Mouse (Mus musculus): ENCODE data around the gene Emilin1.

Gene Emilin1

DNA sequence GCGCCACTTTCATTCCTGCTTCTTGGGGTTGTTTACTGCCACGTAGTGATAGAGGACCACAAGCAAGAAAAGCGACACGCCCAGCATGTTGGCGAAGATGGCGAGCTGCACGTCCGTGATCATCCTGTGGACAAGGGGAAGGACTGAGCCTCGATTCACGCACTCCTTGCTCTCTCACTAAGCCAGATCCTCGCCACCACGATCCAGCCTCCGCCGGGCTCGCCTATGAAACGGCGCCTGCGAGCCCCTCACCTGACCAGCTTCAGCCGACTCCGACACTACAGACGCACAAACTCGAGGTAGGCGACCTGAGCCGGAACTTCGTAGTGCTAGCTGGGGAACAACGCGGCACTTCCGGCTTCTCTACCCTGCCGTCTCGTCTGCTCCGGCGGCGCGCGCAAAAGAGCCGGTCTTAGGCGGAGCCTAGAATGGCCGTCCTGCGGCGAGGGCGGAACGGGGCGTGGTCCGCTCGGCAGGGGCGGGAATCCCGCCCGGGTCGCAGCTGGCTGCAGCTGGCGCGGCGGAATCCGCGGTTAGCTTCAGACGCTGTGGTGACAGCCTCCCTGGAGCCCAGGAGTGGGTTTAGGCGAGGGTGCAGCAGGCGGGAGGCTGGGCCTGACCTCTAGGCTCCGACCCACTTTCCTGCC lies 5.7 kb upstream of the Emilin1 start, which contains the start of gene Ost4:
Ost4 (minus strand) TSS at position 376 of the 647 bp plus-strand sequence.
- peak; percentile 98 for DNase-seq (ENCODE audit: low read depth)

DNA sequence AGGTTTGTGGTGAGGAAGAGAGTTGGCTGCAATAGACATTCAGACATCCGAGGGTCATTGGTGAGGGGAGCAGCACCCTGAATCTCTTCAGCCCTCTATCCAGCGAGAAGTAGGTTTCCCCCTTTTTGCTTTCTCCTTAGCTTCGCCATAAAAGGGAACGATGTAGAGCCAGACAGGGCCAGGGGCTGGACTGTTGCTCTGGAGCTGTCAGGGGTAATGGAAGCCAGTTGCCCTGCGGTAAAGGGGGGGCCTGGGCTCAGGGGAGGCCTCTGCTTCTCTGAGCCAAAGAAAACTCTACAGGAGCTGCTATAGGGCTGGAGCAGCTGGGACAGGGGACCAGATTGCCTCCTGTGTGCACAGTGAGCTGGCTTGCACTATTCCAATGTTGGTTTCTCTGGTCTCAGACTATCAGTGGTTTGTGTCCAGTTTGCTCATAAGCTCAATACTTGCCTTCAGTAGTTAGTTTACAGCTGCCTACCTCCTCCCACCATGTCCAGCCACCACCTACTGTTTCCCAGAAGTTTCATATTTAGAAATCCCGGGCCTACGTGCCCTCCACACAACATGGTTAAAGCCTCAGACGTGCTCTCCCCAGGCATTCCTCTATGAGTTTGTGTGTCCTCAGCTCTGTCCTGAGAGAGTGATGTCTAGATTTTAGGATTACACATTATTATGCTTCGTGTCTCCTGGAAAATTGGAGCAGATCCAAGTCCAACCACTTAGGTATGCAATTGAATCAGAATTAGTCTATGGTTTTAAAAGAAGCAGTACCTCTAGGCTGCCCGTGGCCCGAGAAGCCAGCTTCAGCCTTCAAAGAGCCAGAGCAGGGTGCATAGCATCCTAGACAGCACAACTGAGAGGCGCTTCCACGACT lies 4.5 kb upstream of the Emilin1 start:
- DNase-seq (ENCODE audit: low read depth) = no peak

DNA sequence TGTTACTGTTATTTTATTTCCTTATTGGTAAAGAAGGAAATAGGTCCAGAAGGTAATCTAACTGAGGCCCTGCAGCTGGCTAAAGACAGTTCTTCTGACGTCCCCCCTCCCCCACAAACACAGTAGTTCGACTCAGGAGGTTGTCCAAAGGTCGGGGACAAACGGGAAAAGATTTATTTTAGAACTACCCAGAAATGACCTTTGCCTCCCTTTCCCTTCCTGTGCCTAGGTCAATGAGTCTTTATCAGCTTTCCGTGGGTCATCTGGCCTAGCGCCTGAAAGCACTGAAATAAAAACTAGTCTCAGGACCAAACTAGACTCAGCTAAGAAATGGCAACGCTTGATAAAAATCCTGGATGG lies 3.9 kb upstream of the Emilin1 start:
- no peak for DNase-seq (ENCODE audit: low read depth)

DNA sequence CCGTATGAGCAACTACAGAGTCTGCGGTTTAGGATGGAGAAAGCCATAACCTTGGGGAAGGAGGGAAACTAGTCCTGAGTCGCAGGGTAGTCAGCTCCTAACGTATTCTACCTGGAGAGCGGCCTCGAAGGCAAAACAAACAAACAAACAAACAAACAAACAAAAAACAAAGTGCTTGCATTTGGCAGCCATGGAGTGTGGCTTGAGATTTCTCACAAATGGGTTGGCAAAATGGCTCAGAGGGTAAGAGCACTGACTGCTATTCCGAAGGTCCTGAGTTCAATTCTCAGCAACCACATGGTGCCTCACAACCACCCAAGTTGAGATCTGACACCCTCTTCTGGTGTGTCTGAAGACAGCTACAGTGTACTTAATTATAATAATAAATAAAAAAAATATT lies 3.3 kb upstream of the Emilin1 start:
- DNase-seq (ENCODE audit: low read depth) = no peak

DNA sequence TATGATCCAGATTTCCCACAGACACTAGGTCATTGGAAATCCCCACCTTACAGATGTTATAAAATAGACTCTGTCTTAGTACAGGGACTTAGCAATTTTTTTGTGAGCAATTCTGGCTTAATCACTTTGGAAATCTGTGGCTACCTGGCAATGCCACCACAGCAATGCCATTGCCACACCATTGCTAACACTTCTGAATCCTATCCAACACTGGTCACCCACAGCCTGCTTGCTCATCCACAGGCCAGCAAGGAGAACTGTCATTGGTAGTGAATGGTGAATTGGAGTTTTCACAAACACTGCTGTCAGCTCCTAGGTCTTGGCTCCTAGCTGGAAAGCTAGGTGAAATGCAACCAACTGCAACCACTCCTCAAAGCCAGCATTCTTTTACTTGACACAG lies 2.7 kb upstream of the Emilin1 start:
- DNase-seq (ENCODE audit: low read depth) = no peak

DNA sequence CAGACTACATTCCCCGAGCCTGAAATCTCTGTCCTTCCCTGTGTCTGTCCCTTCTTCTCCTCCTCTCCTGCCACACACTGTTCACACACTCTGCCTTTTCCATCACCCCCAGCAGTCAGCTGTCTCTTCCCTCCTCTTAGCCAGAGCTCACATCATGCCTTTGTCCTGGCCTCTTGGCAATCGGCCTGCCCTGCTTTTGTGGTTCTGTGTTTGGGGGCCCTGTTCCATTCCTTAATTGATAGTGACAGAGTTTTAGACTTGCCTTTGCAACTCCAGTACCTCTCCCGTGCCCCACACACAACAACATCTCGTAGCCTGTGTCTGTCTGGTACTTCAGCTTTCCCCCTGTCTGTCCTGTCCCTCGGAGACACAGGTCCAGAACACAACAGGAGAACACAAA lies 1.0 kb upstream of the Emilin1 start:
- no peak for DNase-seq (ENCODE audit: low read depth)

DNA sequence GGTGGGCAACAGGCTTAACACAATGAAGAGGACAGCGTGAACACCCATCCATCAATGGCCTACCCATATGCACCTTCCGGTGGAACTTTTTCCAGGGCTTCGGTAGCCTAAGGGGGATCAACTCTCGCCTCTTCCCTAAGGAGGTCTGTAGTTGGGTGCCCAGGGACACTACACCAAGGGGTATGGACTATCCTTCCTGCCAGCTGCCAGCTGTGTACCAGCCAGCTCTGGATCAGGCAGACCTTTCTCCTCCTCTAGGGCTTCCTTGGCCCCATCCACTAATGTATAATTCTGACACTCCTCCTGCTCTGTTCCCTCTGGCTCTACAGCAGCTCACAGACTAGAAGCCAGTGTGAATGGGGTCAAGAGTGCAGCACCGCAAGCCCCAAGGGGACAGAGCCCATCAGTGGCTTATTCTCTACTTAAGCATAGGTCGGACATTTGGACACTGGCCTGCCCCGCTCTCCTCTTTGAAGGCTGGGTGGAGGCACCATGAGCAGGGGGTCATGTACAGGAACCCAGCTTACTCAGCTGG lies 966 bp downstream of the Emilin1 start:
- no peak for DNase-seq (ENCODE audit: low read depth)

DNA sequence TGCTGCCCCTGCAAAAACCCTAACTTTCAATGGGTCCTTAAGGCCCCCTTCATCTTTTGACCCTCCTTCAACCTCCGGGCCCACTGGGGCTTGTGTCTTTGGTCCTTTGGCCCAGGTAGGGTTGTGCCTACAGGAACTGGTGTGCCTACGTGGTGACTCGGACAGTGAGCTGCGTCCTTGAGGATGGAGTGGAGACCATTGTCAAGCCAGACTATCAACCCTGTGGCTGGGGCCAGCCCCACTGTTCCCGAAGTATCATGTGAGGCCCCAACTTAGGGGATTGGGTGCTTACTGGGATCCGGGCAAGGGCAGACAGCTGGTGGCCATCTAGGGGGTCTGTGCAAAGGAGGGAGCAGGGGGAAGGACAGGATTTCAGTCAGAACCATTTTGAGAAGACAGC lies 1.6 kb downstream of the Emilin1 start:
- DNase-seq (ENCODE audit: low read depth) = no peak

DNA sequence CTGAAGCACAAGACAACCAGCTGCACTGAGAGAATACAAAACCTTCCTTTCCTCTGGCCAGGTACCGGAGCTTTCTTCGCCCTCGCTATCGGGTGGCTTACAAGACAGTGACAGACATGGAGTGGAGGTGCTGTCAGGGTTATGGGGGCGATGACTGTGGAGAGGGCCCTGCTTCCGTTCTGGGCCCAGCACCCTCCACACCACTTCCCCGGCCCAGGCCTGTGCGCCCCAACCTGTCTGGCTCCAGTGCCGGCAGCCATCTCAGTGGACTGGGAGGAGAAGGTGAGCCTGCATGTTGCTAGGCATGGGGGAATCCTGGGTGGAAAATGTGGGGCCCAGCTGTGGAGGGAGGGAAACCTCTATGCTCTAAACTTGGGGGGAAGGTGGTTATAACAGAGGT lies 2.3 kb downstream of the Emilin1 start:
- no peak for DNase-seq (ENCODE audit: low read depth)

DNA sequence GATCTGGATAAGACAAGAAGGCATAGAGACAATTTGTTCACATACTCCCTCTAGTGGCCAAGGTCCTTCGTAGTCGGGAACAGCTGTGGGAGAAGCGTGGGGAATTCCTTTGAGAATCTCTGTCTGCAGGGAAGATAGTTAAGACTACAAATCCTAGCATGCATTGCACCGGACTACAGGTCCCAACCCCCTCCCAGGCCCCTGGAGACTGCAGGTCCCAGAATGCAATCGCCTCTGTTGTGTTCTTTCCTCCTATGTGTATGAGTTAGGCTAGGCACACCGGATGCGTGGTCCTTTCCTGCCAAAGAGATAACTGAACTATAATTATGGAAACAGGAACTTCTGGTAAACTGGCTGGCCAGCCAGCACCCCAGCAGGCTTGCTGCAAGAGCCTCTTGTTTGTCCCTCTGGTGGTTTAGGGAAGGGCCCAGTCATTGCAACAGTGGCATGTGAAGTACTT lies 2.8 kb downstream of the Emilin1 start:
- DNase-seq (ENCODE audit: low read depth) = peak; percentile 77

DNA sequence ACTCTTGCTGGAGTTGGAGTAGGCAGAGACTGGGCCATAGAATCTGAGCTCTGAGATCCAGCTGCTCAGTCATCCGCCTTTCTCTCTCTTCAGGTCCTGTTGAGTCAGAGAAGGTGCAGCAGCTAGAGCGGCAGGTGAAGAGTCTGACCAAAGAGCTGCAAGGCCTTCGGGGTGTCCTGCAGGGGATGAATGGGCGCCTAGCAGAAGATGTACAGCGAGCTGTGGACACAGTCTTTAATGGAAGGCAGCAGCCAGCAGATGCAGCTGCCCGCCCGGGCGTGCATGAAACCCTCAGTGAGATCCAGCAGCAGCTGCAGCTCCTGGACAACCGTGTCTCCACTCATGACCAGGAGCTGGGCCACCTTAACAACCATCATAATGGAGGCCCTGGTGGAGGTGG lies 3.6 kb downstream of the Emilin1 start:
- DNase-seq (ENCODE audit: low read depth) = no peak

DNA sequence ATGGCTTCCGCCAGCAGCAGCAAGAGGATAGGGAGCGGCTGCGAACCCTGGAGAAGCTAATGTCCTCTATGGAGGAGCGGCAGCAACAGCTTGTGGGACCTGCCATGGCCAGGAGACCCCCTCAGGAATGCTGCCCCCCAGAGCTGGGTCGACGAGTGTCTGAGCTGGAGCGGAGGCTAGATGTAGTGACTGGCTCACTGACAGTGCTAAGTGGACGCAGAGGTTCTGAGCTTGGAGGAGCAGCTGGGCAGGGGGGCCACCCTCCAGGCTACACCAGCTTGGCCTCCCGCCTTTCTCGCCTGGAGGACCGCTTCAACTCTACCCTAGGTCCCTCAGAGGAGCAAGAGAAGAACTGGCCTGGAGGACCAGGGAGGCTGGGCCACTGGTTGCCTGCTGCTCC lies 4.1 kb downstream of the Emilin1 start:
- DNase-seq (ENCODE audit: low read depth) = no peak

DNA sequence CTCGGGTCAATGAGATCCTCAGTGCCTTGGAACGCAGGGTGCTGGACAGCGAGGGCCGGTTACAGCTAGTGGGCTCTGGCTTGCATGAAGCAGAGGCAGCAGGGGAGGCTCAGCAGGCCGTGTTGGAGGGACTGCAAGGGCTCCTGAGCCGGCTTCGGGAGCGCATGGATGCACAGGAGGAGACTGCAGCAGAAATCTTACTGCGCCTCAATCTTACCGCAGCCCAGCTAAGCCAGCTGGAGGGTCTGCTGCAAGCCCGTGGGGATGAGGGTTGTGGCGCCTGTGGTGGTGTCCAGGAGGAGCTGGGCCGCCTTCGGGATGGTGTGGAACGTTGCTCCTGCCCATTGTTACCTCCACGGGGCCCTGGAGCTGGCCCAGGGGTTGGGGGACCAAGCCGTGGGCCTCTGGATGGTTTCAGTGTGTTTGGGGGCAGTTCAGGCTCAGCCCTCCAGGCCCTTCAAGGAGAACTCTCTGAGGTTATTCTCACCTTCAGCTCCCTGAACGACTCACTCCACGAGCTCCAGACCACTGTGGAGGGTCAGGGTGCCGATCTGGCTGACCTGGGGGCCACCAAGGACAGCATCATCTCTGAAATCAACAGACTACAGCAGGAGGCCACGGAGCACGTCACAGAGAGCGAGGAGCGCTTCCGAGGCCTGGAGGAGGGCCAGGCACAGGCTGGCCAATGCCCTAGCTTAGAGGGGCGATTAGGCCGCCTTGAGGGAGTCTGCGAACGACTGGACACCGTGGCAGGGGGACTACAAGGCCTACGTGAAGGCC lies 4.9 kb downstream of the Emilin1 start:
- no peak for DNase-seq (ENCODE audit: low read depth)

DNA sequence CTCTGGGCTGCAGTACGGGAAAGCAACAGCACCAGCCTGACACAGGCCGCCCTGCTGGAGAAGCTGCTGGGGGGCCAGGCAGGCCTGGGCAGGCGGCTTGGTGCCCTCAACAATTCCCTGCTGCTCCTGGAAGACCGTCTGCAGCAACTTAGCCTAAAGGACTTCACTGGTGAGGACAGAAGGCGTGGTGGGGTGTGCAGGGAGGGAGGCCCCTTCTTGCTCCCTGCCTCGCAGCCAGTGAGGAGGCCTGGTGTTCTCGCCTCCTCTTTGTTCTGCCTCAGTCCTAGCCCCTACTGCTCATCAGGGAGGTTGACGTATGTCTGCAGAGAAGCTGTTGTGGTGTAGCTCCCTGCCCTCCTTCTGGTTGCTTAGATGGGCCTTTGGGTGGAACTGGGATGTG lies 5.5 kb downstream of the Emilin1 start:
- DNase-seq (ENCODE audit: low read depth) = no peak

DNA sequence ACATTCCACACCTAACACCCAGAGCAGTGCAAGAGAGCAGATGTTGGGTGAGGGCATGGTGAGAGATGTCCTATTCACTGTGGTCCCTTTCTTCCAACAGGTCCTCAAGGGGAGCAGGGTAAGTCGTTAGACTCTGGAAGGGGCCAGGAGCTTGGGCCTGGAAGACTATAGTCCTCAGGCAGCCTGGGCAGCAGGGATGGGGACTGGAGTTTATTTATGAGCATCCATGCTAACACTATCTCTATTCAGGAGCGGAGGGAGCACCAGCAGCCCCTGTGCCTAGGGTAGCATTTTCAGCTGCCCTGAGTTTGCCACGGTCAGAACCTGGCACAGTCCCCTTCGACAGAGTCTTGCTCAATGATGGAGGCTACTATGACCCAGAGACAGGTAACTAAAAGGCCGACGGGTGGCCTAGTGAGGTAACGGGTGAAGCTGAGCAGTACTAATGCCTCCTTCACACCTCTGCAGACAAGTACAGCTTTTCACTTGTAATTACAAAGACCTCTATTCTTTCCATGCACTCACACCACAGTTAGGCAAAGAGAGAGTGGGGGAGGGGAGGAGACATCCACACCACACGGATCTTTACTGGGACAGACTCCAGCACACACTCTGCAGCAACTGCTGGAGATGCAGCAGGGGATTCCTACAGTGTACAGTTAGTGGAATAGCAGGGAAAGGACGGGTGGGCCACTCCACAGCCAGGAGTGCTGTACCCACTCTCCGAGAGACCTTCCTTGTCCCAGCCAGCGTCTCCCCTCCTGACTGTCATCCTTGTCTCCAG lies 6.8 kb downstream of the Emilin1 start:
- DNase-seq (ENCODE audit: low read depth) = no peak

DNA sequence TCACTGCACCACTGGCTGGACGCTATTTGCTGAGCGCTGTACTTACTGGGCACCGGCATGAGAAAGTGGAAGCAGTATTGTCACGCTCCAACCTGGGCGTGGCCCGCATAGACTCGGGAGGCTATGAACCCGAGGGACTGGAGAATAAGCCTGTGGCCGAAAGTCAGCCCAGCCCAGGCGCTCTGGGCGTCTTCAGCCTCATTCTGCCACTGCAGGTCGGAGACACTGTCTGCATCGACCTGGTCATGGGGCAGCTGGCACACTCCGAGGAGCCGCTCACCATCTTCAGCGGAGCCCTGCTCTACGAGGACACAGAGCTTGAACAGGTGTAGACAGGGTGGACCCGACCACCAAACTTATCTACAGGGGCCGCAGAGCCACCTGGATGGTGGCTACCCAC lies 7.4 kb downstream of the Emilin1 start:
- no peak for DNase-seq (ENCODE audit: low read depth)

DNA sequence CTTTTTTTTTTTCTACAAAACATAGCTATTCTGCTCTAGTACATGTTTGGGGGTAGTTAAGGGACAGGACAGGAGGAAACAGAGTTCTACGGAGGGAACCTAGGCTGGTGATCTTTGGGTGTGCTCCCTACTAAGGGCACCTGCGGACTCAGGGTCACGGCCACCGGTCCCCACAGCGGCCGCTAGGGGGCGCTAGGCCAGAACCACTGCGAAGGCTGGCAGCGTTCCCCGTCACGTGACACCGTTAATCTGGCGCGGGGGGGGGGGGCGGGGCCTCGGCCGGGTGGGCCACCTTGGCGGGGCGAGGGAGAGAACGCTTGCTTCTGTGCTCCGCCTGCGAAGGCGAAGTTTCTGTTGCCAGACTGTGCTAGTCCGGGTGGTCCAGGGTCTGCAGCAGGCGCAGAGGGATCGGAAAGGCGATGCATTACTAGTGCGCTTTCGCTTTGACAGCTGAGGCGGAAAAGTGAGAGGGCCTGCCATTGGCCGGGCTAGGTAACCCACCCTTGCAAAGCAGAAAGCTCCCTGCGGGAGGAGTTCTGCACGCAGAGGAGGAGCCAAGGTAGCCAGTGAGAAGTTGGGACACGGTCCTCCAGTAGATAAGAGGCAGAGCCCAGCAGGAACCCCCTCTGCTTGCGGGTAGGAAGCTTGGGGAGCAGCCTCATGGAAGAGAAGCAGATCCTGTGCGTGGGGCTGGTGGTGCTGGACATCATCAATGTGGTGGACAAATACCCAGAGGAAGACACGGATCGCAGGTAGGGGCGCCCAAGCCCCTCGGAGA lies 8.2 kb downstream of the Emilin1 start, which contains the start of gene Khk:
Khk (plus strand) TSS at position 176 of the 778 bp plus-strand sequence.
- peak; percentile 97 for DNase-seq (ENCODE audit: low read depth)

DNA sequence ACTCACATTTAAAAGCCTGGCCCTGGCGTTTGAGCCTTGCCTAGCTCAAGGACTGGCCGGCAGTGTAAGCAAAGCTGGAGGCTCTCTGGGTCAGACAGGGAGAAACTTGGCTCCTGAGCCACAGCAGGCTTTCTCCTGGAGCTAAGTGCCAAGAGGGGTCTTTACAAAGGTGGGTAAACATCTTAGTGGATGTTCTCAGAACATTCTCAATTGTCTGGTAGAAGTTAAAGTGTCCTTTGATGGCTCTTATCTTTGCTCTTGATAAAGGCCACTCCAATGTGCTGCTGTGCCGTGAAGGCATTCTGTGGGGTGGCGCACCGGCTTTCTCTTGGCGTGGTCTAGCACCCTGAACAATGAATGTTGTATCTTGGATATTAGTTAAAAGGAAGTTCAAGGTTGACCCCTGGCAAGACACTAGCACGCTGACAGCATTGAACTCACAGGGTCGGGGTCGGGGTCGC lies 9.4 kb downstream of the Emilin1 start:
- DNase-seq (ENCODE audit: low read depth) = no peak

DNA sequence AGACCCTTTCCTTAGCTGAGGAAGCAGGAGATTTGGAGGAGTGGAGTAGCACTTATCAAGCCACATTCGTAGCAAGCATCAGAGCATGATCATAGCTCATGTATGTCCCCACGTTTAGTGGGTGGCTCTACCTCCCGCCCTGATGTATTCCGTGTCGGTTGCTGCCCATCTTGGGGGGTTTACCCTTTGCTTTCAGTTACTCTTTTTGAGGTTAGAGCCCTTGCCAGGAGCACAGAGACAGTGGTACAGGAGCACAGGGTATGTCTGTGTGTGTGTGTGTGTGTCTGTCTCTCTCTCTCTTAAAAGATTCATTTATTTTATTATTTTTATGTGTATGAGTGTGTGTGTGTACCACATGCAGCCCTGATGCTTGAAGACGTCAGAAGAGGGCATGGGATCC lies 9.9 kb downstream of the Emilin1 start:
- DNase-seq (ENCODE audit: low read depth) = no peak

DNA sequence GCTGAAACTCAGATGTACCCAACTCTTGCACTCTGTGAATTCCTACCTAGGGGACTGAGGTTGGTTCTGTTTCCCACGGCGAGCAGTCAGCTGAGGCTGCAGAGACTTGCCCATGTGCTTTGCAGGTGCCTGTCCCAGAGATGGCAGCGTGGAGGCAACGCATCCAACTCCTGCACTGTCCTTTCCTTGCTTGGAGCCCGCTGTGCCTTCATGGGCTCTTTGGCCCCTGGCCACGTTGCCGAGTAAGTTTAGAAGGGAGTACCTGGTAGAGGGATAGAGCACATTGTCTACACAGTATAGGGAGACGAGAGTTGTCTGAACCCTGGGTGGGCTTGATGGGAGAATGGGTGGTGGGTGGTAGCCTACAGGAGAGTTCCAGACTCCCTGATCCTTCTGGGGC lies 11.4 kb downstream of the Emilin1 start:
- DNase-seq (ENCODE audit: low read depth) = no peak

DNA sequence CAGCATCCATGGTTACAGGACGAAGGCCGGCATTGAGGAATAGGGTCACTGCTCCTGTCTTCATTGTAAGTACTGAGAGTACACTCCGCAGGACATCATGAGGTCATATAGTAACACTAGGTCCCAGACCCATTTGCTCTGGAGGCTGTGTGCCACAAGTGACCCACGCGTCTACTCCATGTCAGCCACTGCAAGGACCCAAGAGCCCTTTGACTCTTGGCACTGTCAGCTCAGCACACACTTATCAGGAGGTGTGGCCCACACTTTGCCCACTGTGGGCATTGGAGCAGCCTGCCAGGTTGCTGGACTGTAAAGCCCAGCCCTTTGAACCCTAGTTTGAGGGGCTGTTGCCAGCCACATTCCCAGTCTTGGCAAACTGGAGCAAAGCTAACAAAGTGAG lies 12.0 kb downstream of the Emilin1 start:
- no peak for DNase-seq (ENCODE audit: low read depth)

Measured in naive thymus-derived CD4-positive, alpha-beta T cell, adult 2 months (primary cell).